Mouse (Mus musculus): ENCODE measurements around the gene Sh2d1a. TPM values are rescaled to one million over a fixed set of nuclear protein-coding genes. Genes with fewer than 3 reads are reported as not detected.

Sh2d1a gene
- 0.18 and 0.46 TPM in 2 replicates for polyA plus RNA-seq (2015; fragmentation: Nextera tagmentation; extraction: Ambion mirVana)

DNA sequence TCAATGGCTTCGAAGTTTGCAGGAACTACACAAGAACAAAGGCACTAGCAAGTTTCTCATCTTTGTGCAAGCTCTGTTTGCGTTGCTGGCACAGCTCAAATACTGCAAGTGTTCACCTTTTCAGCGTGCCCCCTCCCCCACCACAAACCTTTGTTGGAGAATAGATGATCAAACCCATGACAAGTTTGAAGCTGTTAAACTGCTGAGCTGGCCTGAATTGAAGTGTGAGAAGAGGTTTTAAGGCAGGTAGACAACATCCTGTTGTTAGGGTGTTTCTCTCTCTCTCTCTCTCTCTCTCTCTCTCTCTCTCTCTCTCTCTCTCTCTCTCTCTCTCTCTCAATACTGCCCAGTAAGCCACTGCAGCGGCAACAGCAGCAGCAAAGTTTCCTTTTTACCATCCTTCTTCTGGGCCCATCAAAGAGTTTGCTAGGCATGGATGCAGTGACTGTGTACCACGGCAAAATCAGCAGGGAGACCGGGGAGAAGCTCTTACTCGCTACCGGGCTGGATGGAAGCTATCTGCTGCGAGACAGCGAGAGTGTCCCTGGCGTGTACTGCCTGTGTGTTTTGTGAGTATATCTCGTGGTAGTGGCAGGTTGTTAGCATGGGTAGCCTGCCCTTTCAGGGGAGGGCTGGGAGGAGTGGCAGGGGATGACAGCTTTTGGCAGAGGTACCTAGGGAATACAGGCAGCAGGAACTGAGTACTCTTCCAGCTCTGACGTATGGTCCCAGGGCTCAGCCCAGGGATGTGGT, at the start of gene Sh2d1a:
Gene Sh2d1a, plus strand, starts transcription at position 163 of the 753 bp plus-strand sequence.

DNA sequence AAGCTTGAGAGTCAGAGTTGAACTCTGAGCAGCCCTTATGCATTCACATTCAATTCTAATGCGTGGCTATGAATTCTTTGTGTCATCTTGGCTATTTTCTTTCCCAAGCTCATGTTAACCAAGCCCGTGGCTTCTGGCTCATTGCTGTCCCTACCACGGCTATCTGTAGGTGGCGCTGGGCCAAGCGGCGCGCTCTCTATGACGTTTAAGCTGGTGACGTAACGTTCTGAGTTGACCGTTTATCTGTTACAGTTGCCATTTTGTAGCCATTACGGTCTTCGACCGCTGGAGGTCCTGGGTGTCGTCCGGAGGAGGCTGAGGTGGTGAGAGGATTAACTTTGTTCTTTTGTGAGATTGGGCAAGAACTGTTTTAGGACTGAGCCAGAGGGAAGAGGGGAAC, 12.8 kb upstream of the Sh2d1a start, which contains the start of gene Tex13c2:
Gene Tex13c2, plus strand, starts transcription at position 246 of the 400 bp plus-strand sequence.

Other genes with a start within 250 kb of the Sh2d1a start
- gene Tex13c2, start 12.8 kb upstream of the Sh2d1a start, polyA plus RNA-seq (2015; fragmentation: Nextera tagmentation; extraction: Ambion mirVana): not detected in 2 replicates

All from skeletal muscle tissue, postnatal 0 days (tissue).